Mouse (Mus musculus): ENCODE measurements at regions not wholly inside any gene's neighbourhood (a gene's known extent, or its start where the extent isn't known, plus 50 kb on each side); places are given as distances from the start of the nearest gene placed in this dataset.

DNA sequence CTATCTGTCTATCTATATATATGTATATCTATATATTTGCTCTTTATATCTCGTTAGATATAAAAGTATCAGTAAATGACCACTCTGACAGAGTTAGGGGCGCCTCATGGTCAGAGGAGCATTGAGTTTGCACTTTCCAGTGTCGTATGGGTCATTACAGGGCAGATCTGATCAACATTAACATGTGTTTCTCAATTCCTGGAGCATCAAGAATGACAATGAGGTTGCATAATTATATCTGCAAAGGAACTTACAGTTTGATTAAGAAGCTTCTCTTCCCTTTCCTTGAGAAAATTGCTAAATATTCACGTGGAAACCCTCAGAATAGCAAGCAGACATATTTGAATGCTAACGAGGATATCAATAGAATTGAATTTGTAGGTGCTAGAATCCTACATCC, 158.6 kb downstream of the Gm11146 start:
- TF ChIP-seq CTCF (IDR thresholded peaks at IDR 0.05; ENCODE audit: low read depth, low read length) (no peak), GATA1 (IDR thresholded peaks at IDR 0.05; ENCODE audit: borderline replicate concordance, low read length) (no peak), TAL1 (conservative IDR thresholded peaks at IDR 0.05; ENCODE audit: low read depth, low read length) (no peak), POLR2AphosphoS5 (IDR thresholded peaks at IDR 0.05; ENCODE audit: insufficient replicate concordance, low read depth, low read length) (no peak)

Measured in G1E (cell line).